In the genomic region with DNA sequence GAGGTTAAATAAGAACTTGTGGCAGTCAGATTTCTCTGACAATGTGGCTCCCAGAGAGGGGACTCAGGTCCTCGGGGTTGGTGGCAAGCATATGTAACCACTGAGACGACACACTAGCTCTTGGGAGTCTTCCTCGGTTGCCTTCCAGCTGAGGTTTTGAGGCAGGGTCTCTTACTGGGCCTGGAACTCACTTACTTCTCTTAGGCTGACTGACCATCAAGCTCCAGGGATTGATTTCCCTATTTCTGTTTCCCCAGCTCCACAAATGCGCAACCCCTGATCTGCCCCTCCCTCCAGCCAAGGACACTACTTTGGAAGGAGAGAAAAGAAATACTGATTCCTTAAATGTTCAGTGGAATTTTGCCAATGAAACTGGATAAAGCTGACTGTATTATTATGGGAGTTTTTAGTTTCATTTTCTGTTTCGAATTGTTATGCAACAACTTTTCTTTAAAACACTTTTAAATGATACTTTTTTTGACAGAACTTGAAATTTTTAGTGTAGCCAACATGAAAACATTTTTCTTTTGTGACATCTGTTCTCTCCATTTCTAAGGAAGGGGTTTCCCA, we compare ENCODE assay signal across 1 mouse cellular context.
TF ChIP-seq lines count a peak whose summit lies in the region.

No protein-coding gene starts in this region.

TF ChIP-seq in MEL, 35 proteins besides CTCF, POLR2A, EP300 and RAD21 (continued from another document):
- TF ChIP-seq ETS1 (IDR thresholded peaks at IDR 0.05; ENCODE audit: low read depth, low read length) = no peak
- no peak for TF ChIP-seq SIN3A (IDR thresholded peaks at IDR 0.05; ENCODE audit: low read length)
- no peak for TF ChIP-seq CHD2 (IDR thresholded peaks at IDR 0.05; ENCODE audit: low read length)
- TF ChIP-seq TBP (IDR thresholded peaks at IDR 0.05; ENCODE audit: low read depth, low read length) = no peak
- no peak for TF ChIP-seq ZC3H11A (IDR thresholded peaks at IDR 0.05; ENCODE audit: low read depth, low read length)
- TF ChIP-seq HCFC1 (IDR thresholded peaks at IDR 0.05; ENCODE audit: low read depth, low read length) = no peak
